Mouse (Mus musculus) forebrain, embryonic 15.5 days (tissue): Measurements from ENCODE around the gene Fblim1. TPM values are rescaled to one million over a fixed set of nuclear protein-coding genes. Genes with fewer than 3 reads are reported as not detected.
"Not testable (repeated sequence)": the region's sequence is repeated elsewhere in the genome, so short reads cannot be mapped to it uniquely, and the experiment has no call there.

Experiments used
- ATAC-seq: fragments of 200-750 bp; cut with Nextera tagmentation; replicated peaks from 2 replicates; pipeline ENCODE4 v1.8.0; 2017; ENCODE audit warnings: mild to moderate bottlenecking, moderate TSS enrichment, moderate library complexity
- H3K27ac ChIP-seq: fragments of 300-500 bp; sonication (generic); replicated peaks from 2 replicates; pipeline ENCODE4 v1.5.1; 2015; ENCODE audit warnings: mild to moderate bottlenecking, inconsistent platforms
- H3K27me3 ChIP-seq: fragments of 300-500 bp; sonication (generic); 2 replicates; pipeline ENCODE4 v1.6.1; 2015; ENCODE audit warnings: inconsistent platforms
- H3K36me3 ChIP-seq: fragments of 300-500 bp; sonication (generic); 2 replicates; pipeline ENCODE4 v1.6.1; 2015; ENCODE audit warnings: mild to moderate bottlenecking, inconsistent platforms
- H3K4me1 ChIP-seq: fragments of 300-500 bp; sonication (generic); 2 replicates; pipeline ENCODE4 v1.6.1; 2015; ENCODE audit warnings: inconsistent platforms
- H3K4me2 ChIP-seq: fragments of 300-500 bp; sonication (generic); replicated peaks from 2 replicates; pipeline ENCODE4 v1.6.1; 2015; ENCODE audit warnings: mild to moderate bottlenecking, inconsistent platforms
- H3K4me3 ChIP-seq: fragments of 300-500 bp; sonication (generic); 2 replicates; pipeline ENCODE4 v1.5.1; 2015; ENCODE audit warnings: mild to moderate bottlenecking, inconsistent platforms
- H3K9ac ChIP-seq: fragments of 300-500 bp; sonication (generic); replicated peaks from 2 replicates; pipeline ENCODE4 v1.6.1; 2015; ENCODE audit warnings: mild to moderate bottlenecking, inconsistent platforms
- H3K9me3 ChIP-seq: fragments of 300-500 bp; sonication (generic); 2 replicates; pipeline ENCODE4 v1.6.1; 2016; ENCODE audit warnings: inconsistent platforms
- WGBS: fragments of 180-500 bp; shearing (Covaris S2); methylation state at CpG from one replicate; pipeline ENCODE4 v1.1.7; 2015; ENCODE audit warnings: mixed read lengths; 5-methylcytosine and 5-hydroxymethylcytosine counted together
- polyA plus RNA-seq: library from polyadenylated mRNA; unstranded; fragments of >200 nt; fragmentation: Nextera tagmentation; extraction: Ambion mirVana; gene quantifications from 2 replicates; pipeline ENCODE4 v1.2.1, GENCODE M21; 2015

Gene Fblim1
- polyA plus RNA-seq, 1 experiment from 2014 or later = 17.4 TPM

DNA sequence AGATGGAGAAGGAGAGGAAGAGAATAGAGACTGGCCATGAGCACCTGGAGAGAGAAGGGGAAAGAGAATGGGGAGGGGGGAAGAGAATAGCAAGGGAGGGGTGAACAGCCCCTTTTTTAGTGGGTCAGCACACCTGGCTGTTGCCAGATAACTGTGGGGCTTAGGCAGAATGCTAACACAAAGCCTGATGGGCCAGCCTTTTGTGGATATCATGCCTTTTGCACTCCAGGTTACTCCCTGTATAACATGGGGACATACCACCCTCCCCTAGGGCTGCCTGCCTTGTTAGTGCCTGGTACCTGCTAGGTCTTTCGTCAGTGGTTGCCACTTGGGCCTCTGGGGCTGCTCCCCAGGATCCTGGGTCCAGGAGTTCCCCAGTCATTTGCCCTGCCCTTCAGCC is 35.1 kb downstream of the Fblim1 start:
- H3K27me3 ChIP-seq = no peaks in the 10 kb centered on the region
- H3K4me1 ChIP-seq = peaks cover 4% of the 10 kb centered on the region; the same call in 1 of the 2 replicates
- no peak for ATAC-seq
- no peak overlapping the region for H3K4me3 ChIP-seq
- H3K4me2 ChIP-seq = no peak overlapping the region
- H3K27ac ChIP-seq = no peak overlapping the region
- H3K36me3 ChIP-seq = no peaks in the 10 kb centered on the region
- WGBS = 87% methylated on average over 1 of the region's 1 CpGs
- no peak overlapping the region for H3K9ac ChIP-seq
- no peaks in the 10 kb centered on the region for H3K9me3 ChIP-seq

DNA sequence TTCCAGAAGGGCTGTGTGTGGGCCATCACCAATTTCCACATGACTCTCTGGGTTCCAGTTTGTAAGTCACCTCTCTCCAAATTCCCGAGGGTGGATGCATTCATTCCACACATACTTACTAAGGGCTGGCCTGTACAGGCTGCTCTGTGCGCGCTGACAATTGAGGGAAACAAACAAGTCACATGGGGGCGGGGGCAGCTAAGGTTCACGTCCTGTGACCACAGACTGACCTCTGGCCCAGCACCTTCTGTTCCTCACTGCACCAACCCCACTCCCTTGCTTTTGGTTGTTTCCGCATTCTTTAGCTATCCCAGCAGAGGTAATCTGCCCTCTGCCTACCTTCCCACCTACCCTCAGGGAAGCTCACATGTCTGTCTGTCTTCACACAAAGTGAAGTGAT is 35.9 kb downstream of the Fblim1 start:
- no peak overlapping the region for H3K9ac ChIP-seq
- no peak overlapping the region for H3K27ac ChIP-seq
- WGBS = 77% methylated on average over 6 of the region's 6 CpGs
- no peaks in the 10 kb centered on the region for H3K36me3 ChIP-seq
- no peaks in the 10 kb centered on the region for H3K9me3 ChIP-seq
- 0 out of 2 replicates have a peak, but pooled peaks cover 1% of the 10 kb centered on the region for H3K4me1 ChIP-seq
- H3K4me2 ChIP-seq = no peak overlapping the region
- H3K27me3 ChIP-seq = no peaks in the 10 kb centered on the region
- ATAC-seq = no peak
- no peak overlapping the region for H3K4me3 ChIP-seq

DNA sequence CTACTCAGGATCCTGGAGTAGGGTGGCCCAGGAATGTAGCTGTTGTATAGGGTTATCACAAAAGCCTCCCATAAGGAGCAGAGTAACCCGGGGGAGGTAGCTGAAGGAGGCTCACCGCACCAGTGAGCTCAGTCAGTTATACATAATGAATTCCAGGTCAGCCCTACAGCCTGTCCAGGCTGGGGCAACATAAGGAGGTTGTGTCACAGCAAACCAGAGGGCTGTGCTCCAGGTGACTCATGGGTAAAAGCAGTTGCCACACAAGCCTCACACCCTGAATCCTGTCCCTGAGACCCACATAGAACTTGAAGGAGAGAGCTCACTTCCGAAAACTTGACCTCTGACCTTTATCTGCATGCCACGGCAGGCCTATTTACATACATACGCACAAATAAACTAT is 36.9 kb downstream of the Fblim1 start:
- 90% methylated on average over 5 of the region's 5 CpGs for WGBS
- H3K27me3 ChIP-seq = no peaks in the 10 kb centered on the region

DNA sequence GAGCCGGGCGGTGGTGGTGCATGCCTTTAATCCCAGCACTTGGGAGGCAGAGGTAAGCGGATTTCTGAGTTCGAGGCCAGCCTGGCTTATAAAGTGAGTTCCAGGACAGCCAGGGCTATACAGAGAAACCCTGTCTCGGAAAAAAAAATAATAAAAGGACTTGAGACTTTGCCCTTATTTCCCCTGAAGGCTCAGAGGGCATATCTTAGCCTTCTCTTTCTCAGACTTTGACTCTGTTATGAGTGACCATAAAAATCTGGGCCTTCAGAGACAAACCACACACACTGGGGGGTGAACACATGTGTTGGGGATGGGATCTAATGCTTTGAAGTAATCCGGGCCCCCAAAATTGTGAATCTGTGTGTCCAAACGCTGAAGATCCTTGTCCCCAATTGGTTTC is 38.7 kb downstream of the Fblim1 start:
- 94% methylated on average over 7 of the region's 7 CpGs for WGBS
- H3K36me3 ChIP-seq = not testable (repeated sequence)

More for the DNA sequence above, 36.9 kb downstream of the Fblim1 start:
- no peaks in the 10 kb centered on the region for H3K9me3 ChIP-seq
- H3K4me1 ChIP-seq = no peaks in the 10 kb centered on the region
- no peak overlapping the region for H3K27ac ChIP-seq
- ATAC-seq = no peak
- no peak overlapping the region for H3K4me2 ChIP-seq
- no peaks in the 10 kb centered on the region for H3K36me3 ChIP-seq
- H3K9ac ChIP-seq = no peak overlapping the region
- H3K4me3 ChIP-seq = no peak overlapping the region

DNA sequence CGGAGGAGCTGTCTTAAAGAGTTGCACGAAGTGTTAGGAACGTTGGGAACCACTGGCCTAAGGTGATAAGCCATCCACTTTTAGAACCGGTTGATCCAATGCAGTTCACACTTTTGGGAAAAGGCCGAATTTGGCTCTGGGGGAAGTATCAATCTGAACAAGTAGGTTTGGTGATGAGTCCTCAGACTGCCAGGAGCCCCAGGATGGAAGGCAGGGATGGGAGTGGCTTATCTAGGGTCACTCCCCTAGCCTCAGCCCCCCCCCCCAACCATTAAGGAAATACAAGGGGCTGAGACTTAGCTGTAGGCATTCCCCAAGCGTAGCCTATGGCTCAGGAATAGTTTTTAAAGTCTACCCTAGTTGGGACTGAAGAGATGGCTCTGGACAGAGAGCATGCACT is 39.7 kb downstream of the Fblim1 start:
- no peaks in the 10 kb centered on the region for H3K4me1 ChIP-seq
- H3K4me3 ChIP-seq = no peak overlapping the region
- WGBS = 94% methylated on average over 6 of the region's 6 CpGs
- H3K36me3 ChIP-seq = no peaks in the 10 kb centered on the region
- no peak overlapping the region for H3K4me2 ChIP-seq
- H3K27ac ChIP-seq = no peak overlapping the region
- no peak overlapping the region for H3K9ac ChIP-seq
- H3K9me3 ChIP-seq = no peaks in the 10 kb centered on the region
- no peaks in the 10 kb centered on the region for H3K27me3 ChIP-seq
- no peak for ATAC-seq

More for the DNA sequence above, 38.7 kb downstream of the Fblim1 start:
- not testable (repeated sequence) for ATAC-seq, H3K4me1 ChIP-seq, H3K9me3 ChIP-seq, H3K4me2 ChIP-seq, H3K27me3 ChIP-seq, H3K4me3 ChIP-seq, H3K9ac ChIP-seq, H3K27ac ChIP-seq

DNA sequence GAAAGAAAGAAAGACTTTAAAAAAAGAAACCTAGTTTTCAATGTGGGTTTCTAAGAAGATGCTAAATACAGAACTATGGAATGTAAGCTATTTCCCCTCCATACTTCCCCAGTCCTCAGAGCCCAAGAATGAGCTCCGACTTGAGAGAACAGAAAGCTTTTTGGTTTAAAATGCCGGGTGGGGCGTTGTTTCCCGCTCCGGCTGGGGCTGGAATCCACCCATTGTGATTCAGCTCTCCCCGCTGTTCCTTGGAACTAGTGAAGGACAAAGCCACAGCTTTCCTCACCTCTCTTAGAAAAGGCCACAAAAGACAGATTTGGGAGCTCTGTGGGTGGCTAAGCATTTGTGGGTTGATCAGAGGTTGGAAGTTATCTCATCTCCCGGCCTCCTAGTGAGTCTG is 40.6 kb downstream of the Fblim1 start:
- Histone ChIP-seq H3K27me3 (no peaks in the 10 kb centered on the region), H3K9me3 (no peaks in the 10 kb centered on the region), H3K36me3 (no peaks in the 10 kb centered on the region), H3K4me1 (no peaks in the 10 kb centered on the region), H3K4me3 (no peak overlapping the region), H3K9ac (no peak overlapping the region), H3K4me2 (no peak overlapping the region), H3K27ac (no peak overlapping the region)
- 13% methylated on average over 7 of the region's 7 CpGs for WGBS
- no peak for ATAC-seq

DNA sequence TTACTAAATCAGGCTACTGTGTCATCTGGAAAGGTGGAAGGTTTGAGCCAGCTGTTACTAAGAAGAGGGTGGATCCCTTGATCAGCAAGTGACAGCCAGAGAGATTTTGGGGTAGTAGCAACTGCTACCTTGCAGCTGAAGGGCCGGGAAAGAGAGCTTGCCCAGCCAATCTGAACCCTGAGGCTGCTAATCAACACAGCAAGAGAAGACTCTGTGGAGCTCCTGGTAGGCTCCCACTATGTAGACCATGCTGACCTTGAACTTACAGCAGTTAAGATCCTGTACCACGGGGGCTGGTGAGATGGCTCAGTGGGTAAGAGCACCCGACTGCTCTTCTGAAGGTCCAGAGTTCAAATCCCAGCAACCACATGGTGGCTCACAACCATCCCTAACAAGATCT is 41.2 kb downstream of the Fblim1 start:
- Histone ChIP-seq H3K4me2 (no peak overlapping the region), H3K36me3 (no peaks in the 10 kb centered on the region), H3K27ac (no peak overlapping the region), H3K9me3 (no peaks in the 10 kb centered on the region), H3K4me3 (no peak overlapping the region), H3K9ac (no peak overlapping the region), H3K4me1 (peaks cover 7% of the 10 kb centered on the region), H3K27me3 (no peaks in the 10 kb centered on the region)
- ATAC-seq = no peak
- WGBS = 84% methylated on average over 3 of the region's 3 CpGs

DNA sequence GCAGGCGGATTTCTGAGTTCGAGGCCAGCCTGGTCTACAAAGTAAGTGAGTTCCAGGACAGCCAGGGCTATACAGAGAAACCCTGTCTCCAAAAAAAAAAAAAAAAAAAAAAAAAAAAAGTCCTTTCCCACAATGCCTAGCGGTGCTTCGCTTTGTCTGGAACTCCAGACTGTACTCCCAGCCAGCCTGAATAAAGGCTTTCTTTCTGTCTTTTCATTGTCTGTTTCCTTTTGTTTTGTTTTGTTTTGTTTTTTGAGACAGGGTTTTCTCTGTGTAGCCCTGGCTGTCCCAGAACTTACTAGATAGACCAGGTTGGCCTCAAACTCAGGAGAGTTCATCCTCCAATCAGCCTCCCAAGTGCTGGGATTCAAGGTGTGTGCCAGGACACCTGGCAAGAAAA is 41.7 kb downstream of the Fblim1 start:
- H3K9ac ChIP-seq = no peak overlapping the region
- no peaks in the 10 kb centered on the region for H3K36me3 ChIP-seq
- no peaks in the 10 kb centered on the region for H3K9me3 ChIP-seq
- no peak overlapping the region for H3K4me3 ChIP-seq
- no peaks in the 10 kb centered on the region for H3K27me3 ChIP-seq
- H3K4me1 ChIP-seq = peaks cover 11% of the 10 kb centered on the region
- H3K27ac ChIP-seq = no peak overlapping the region
- WGBS = 95% methylated on average over 4 of the region's 4 CpGs
- ATAC-seq = no peak
- H3K4me2 ChIP-seq = no peak overlapping the region

DNA sequence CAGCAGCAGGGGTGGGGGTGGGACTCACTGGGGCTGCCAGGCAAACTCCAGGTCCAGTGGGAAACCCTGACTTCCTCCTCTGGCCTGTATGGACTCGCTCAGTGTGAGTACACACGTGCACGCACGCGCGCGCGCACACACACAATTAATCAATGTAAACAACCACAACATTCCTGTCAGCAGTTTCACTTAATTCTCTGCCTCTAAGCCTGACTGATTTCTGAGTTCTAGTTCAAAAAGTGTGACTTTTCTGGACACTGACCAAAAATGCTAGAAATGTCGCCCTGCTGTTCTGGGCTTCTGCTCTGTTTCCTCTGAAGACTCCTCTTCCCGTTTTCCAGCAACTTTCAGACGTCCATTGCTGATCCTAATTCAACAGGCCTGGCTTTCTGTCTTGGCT is 43.6 kb downstream of the Fblim1 start:
- no peak for ATAC-seq
- Histone ChIP-seq H3K27ac (no peak overlapping the region), H3K4me1 (peaks cover 24% of the 10 kb centered on the region), H3K36me3 (no peaks in the 10 kb centered on the region), H3K27me3 (no peaks in the 10 kb centered on the region), H3K4me3 (no peak overlapping the region), H3K4me2 (no peak overlapping the region), H3K9me3 (no peaks in the 10 kb centered on the region), H3K9ac (no peak overlapping the region)
- WGBS = 81% methylated on average over 11 of the region's 11 CpGs

DNA sequence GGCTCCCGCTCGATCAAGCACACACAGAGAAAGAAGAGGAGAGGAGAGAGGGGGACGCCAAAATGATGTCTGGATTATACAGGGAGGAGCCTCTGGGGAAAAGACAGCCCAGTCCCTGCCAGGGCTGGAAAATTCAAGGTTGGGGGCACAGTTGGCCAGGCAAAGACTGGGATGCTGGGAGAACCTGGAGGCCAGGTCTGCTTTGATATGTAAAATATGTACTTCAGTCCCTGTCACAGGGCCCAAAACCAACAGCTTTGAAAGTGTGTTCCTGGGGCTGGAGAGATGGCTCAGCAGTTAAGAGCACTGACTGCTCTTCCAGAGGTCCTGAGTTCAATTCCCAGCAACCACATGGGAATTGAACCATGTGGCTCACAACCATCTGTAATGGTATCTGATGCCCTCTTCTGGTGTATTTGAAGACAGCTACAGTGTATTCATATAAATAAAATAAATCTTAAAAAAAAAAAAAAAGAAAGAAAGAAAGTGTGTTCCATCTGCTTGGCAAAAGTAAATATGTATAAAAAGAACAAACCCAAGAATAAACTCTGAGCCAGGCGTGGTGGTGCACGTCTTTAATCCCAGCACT is 44.5 kb downstream of the Fblim1 start:
- H3K9me3 ChIP-seq, H3K9ac ChIP-seq, H3K36me3 ChIP-seq, H3K27me3 ChIP-seq, H3K4me3 ChIP-seq, ATAC-seq, H3K27ac ChIP-seq, H3K4me2 ChIP-seq: not testable (repeated sequence)
- peaks cover 24% of the 10 kb centered on the region for H3K4me1 ChIP-seq
- 75% methylated on average over 5 of the region's 5 CpGs for WGBS

DNA sequence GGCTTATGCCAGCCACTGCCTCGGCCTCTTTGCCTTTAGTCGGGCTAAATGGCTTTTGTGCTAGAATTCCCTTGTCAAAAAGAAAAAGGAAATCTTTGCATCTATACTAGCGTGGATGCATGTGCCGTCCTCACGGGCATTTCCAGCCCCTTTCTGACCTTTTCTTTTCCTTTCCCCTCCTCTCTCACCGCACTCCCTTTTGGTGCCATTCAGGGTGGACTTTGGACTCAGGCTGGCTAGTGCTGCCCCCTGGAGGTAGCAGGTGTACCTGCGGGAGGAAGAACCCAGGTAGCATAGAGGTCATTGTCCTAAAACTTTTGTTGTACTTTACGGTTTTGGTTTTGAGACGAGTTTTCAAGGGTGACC is 46.0 kb downstream of the Fblim1 start:
- Histone ChIP-seq H3K9me3 (no peaks in the 10 kb centered on the region), H3K27me3 (no peaks in the 10 kb centered on the region), H3K9ac (peak overlapping the region; percentile 55), H3K4me1 (peaks cover 24% of the 10 kb centered on the region), H3K36me3 (no peaks in the 10 kb centered on the region), H3K4me2 (peak overlapping the region; percentile 93), H3K27ac (peak overlapping the region; percentile 87), H3K4me3 (peak overlapping the region; percentile 46)
- peak; percentile 57 for ATAC-seq
- under 1% methylated on average over 9 of the region's 9 CpGs for WGBS

DNA sequence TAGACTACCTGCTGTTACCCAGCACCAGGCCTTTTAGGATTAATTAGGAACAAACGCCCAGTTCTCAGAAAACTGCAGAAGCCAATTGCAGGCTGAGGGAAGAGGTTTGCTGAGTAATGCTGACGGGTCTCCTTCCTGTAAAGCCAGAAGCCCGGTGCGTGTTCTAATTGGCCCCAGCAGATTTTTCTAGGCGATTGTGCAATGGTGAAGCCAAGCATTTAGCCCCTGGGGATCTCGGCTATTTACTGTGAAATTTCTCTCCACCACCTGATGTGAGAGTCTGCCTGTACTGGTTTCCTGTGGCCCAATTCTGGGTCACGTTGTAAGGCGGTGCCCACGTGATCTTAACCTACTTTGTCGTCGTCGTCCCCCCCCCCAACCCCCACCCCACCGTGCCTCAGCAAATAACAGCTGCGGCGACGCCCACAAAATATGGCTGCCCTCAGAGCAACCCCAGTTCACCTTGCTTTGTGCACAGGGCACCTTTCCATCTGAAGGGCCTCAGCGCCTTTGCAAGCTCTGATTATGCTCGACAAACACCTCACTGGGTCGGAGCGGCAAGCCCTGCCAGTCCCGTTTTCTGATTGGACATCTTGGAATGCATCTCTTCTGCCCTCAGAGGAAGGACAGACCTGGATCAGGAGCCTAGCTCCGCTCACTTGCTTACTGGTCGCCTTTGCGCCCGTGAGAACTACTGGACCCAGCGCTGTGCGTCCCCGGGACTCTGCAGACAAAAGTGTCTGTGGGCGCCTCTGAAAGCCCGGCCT is 46.6 kb downstream of the Fblim1 start:
- ATAC-seq = peak; percentile 80
- no peaks in the 10 kb centered on the region for H3K27me3 ChIP-seq
- peak overlapping the region; percentile 93 for H3K4me2 ChIP-seq
- H3K4me1 ChIP-seq = peaks cover 24% of the 10 kb centered on the region
- H3K4me3 ChIP-seq = peak overlapping the region; percentile 46
- H3K9me3 ChIP-seq = no peaks in the 10 kb centered on the region
- H3K27ac ChIP-seq = peak overlapping the region; percentile 87
- peak overlapping the region; percentile 55 for H3K9ac ChIP-seq
- no peaks in the 10 kb centered on the region for H3K36me3 ChIP-seq
- under 1% methylated on average over 30 of the region's 30 CpGs for WGBS
